Mouse (Mus musculus) kidney, postnatal 25 days (tissue): ENCODE results near the gene Gm20388.
A peak's percentile ranks its signal among the peaks of the same experiment; 100 is the strongest.

Source experiments
- DNase-seq, 2 experiments: peaks; one replicate each; pipeline ENCODE4 v3.0.0; 2021; ENCODE audit warnings: mixed read lengths in 2 of 2

The Gm20388 gene

DNA sequence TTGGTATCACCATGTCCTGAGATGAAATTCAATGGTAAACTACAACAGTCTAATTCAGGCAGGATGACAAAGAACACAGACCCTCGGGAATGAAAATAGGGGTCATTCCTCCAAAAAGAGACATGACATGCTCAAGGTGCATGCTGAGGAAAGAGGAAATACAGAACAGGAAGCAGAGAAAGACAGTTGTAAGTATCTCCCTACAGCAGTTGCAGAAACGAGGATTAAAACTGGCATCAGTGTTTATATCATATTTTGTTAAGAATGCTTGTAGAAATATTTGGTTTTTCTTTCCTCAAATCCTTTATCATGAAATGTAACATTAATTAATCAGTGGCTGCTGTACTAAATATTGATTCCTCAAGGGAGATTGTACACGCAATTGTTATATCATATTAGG, 3056.0 kb downstream of the Gm20388 start:
- no peak for DNase-seq

DNA sequence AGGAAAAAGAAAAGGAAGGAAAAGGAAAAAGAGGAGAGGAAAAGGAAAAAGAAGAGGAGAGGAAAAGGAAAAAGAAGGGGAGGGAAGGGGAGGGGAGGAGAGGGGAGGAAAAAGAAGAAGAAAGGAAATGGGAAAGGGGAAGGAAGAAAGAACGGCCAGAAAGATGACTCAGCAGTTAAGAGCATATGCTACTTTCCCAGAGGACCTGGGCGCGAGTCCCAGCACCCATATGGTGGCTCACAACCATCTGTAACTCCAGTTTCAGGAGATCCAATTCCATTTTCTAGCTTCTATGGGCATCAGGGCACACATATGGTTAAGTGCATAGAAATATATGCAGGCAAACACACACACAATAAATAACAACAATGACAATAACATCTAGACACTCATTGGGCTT, 3057.5 kb downstream of the Gm20388 start:
- no peak for DNase-seq

- no peak for DNase-seq
Measured at GRCm38 (mm10) chr8:122969964-122970620, 3059.5 kb downstream of the Gm20388 start.

GRCm38 (mm10) chr8:122976046-122976445, 3065.4 kb downstream of the Gm20388 start:
- no peak for DNase-seq

- no peak for DNase-seq
Measured at GRCm38 (mm10) chr8:122979424-122979823, 3068.8 kb downstream of the Gm20388 start.

GRCm38 (mm10) chr8:122979865-122980509, 3069.3 kb downstream of the Gm20388 start:
- no peak for DNase-seq

- DNase-seq = no peak
Measured at GRCm38 (mm10) chr8:122981646-122982045, 3071.0 kb downstream of the Gm20388 start.

DNA sequence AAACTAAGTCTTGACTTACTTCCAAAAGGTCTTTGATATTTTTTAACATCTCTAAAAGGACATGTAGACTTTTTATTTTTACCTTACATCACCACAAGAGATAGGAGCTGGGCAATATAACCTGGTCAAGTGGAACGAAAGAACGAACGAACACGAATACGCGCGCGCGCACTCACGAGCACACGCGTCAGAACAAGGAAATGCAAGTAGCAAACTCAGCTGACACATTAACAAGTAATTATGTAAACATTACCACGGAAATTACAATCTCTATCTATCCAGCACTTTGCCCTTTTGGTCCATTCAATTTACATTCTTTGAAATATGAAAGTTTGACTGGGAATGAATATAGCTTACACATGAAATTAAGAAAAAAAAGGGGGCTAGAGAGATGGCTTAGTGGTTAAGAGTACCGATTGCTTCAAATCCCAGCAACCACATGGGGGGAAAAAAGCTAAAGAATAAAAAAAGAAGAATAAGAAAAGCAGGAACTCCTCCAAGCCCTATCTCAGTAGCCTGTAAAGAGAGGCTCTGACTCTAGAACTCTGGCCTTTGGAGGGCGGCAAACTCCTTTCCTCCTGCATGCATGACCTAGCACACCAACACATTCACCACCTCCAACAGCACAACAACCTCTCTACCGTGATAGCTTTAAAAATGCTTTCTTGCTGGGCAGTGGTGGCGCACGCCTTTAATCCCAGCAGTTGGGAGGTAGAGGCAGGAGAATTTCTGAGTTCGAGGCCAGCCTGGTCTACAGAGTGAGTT, 3072.7 kb downstream of the Gm20388 start:
- DNase-seq = peak; percentile 67 to 73

GRCm38 (mm10) chr8:122984175-122984574, 3073.5 kb downstream of the Gm20388 start:
- no peak for DNase-seq

DNA sequence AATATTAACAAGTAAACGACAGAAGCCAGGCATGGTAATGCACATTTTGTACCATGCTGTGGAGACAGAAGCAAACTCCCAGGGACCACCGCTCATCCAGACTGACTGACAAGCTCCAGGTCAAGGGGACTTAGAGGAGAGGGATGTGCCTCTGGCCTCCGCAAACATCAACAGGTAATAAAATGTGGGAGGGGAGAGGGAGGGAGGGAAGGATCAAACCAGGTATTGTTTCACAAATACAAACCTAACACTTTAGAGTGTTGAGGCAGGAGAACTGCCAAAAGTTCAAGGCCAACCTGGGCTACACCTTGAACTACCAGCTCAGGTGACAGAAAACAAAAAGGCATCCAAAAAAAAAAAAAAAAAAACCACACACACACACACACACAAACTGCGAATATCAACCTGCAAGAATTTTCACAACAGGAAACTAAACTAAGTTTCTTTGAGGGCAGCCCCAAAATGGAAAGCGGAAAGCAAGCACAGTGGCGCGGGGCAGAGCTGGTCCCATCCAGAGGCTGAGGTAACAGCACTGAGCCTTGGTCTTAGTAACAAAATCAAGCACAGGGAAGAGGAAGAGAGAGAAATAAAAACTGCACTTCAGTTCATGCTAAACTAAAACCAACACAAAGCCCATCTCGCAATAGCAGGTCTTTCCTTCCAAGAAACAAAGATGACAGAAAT, 3076.0 kb downstream of the Gm20388 start:
- DNase-seq = no peak

GRCm38 (mm10) chr8:122987255-122987654, 3076.6 kb downstream of the Gm20388 start:
- DNase-seq = no peak

- DNase-seq = no peak
Measured at GRCm38 (mm10) chr8:122988955-122989354, 3078.3 kb downstream of the Gm20388 start.

GRCm38 (mm10) chr8:122989976-122990375, 3079.3 kb downstream of the Gm20388 start:
- DNase-seq = no peak

DNA sequence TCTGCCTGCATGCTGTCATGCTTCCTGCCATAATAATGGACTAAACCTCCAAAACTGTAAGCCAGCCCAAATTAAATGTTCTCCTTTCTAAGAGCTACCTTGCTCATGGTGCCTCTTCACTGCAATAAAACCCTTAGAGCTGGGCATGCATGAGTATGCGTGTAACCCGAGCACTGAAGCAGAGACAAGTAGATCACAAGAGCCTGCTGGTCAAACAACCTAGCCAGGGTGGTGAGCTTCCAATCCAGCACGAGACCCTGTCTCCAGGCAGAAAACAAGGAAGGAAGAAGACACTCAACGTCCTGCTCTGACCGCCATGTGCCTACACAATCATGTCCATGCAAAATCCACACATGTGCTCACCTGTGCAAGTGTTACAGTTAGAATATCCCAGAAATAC, 3080.7 kb downstream of the Gm20388 start:
- DNase-seq = no peak

DNA sequence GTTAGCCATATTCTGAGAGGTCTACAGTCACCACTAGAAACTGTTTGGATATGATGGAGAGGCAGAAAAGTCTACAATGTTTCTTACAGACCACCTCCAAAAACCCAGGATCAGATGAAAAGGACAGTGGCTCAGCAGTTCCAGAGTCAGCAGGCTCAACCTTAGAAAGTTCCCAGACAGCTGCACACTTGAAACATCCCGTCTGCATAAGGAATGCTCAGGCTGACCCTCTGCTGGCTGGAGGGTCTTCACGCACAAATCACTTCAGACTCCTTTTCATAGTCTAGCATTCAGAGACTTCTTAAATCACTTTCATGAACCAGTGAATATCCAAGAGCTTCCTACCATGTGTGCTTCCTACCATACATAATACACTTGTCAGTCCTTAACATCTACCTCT, 3081.7 kb downstream of the Gm20388 start:
- no peak for DNase-seq

DNA sequence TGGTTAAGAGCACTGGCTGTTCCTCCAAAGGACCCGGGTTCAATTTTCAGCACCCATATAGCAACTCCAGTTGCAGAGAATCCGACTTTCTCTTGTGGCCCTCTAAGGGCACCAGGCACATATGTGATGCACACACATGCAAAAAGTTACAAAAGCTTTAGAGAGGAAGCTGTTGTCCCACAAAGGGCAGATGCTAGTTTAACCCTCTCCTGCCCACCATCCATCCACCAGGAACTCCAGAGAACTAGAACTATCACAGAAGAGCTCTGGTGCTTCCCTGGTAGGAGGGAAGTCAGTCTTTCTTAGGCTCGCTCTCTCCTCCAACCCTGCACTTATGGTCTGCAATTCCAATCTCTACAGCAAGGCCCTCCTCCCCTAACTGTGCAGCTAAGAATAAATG, 3082.4 kb downstream of the Gm20388 start:
- DNase-seq = no peak

DNA sequence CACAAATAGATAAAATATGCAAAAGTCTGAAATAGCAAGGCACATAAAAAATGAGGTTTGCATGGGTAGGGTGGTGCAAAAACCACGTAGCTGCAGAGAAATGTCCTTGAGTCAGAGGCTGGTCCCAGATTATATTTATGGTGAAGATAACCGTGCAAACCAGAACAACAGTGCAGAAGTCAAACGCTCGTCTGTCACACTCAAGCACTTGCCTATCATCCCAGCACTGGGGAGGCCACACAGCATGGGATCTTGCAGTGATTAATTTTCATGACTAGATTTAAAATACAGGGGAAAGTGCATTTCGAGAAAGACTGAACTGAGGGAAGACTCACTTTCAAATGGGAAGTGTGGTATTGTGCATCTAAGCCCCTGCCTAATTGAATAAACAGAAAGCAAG, 3083.1 kb downstream of the Gm20388 start:
- no peak for DNase-seq

DNA sequence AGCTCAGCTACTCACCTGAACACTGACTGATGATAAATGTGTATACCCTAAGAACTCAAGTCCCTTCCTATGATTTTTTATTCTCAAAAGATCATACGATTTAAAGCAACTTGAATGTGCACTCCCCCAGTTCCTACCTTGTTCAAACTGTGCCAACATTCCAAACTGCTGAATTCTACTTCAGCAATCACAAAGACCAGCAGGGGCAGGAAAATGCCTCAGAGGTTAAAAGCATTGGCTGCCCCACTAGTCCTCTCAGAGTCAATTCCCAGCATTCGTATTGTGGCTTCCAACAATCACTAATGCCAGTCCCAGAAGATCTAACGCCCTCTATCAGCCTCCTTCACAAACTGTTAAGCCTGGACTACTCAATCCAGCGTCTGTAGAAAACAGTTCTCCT, 3087.3 kb downstream of the Gm20388 start:
- DNase-seq = no peak

- no peak for DNase-seq
Measured at GRCm38 (mm10) chr8:123000311-123000710, 3089.7 kb downstream of the Gm20388 start.

- DNase-seq = no peak
Measured at GRCm38 (mm10) chr8:123004033-123004922, 3093.6 kb downstream of the Gm20388 start.

- DNase-seq = no peak
Measured at GRCm38 (mm10) chr8:123005328-123005727, 3094.7 kb downstream of the Gm20388 start.

DNA sequence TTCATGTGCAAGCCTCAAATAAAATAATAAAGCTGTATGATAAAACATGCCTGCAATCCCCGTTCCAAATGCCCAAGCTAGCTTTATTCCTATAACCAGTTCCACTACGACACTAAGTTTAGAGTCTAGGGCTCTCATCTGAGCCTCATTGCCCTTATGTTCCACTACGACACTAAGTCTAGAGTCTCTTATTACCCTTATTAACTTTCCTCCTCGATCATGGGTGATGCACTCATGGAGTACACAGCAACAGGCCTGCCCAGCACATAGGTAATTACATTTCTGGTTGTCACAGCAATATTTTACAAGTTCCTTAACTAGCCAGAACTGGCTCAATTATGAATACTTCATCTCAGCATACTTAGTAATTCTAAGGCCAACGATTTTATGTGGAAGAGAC, 3095.2 kb downstream of the Gm20388 start:
- DNase-seq = no peak
